Mouse (Mus musculus): ENCODE data around the gene Ccdc24. TPM values are rescaled to one million over a fixed set of nuclear protein-coding genes. Genes with fewer than 3 reads are reported as not detected.

Ccdc24 gene
- polyA plus RNA-seq, 1 experiment: 15.4 TPM

GRCm38 (mm10) chr4:117850176-117850575 is 22.2 kb downstream of the Ccdc24 start:
- no peak overlapping the region for H3K4me3 ChIP-seq (replicated peaks; ENCODE audit: extremely low read depth, low read depth, low read length)
- WGBS: 80% methylated on average over 7 of the region's 7 CpGs
- DNase-seq: no peak
- H3K4me1 ChIP-seq (ENCODE audit: control insufficient read depth, insufficient read depth, low read length): no peaks in the 10 kb centered on the region
- TF ChIP-seq CTCF (IDR thresholded peaks at IDR 0.05; ENCODE audit: insufficient read depth, low read length): no peak

- 88% methylated on average over 5 of the region's 5 CpGs for WGBS
- TF ChIP-seq CTCF (IDR thresholded peaks at IDR 0.05; ENCODE audit: insufficient read depth, low read length) (no peak), POLR2A (IDR thresholded peaks at IDR 0.05; ENCODE audit: borderline replicate concordance, extremely low read depth, low read depth, low read length) (no peak)
- Histone ChIP-seq H3K4me3 (replicated peaks; ENCODE audit: extremely low read depth, low read depth, low read length) (no peak overlapping the region), H3K4me1 (ENCODE audit: control insufficient read depth, insufficient read depth, low read length) (no peaks in the 10 kb centered on the region)
- no peak for DNase-seq
Measured at GRCm38 (mm10) chr4:117849506-117849905, 22.9 kb downstream of the Ccdc24 start.

GRCm38 (mm10) chr4:117849063-117849462 is 23.3 kb downstream of the Ccdc24 start:
- 59% methylated on average over 17 of the region's 17 CpGs for WGBS
- TF ChIP-seq CTCF (IDR thresholded peaks at IDR 0.05; ENCODE audit: insufficient read depth, low read length) (no peak), POLR2A (IDR thresholded peaks at IDR 0.05; ENCODE audit: borderline replicate concordance, extremely low read depth, low read depth, low read length) (no peak)

GRCm38 (mm10) chr4:117847011-117847410 is 25.3 kb downstream of the Ccdc24 start:
- no peak overlapping the region for H3K4me3 ChIP-seq (replicated peaks; ENCODE audit: extremely low read depth, low read depth, low read length)
- H3K4me1 ChIP-seq (ENCODE audit: control insufficient read depth, insufficient read depth, low read length): no peaks in the 10 kb centered on the region
- 44% methylated on average over 2 of the region's 2 CpGs for WGBS
- no peak for DNase-seq
- TF ChIP-seq POLR2A (IDR thresholded peaks at IDR 0.05; ENCODE audit: borderline replicate concordance, extremely low read depth, low read depth, low read length): no peak
- TF ChIP-seq CTCF (IDR thresholded peaks at IDR 0.05; ENCODE audit: insufficient read depth, low read length): no peak

More at GRCm38 (mm10) chr4:117849063-117849462, 23.3 kb downstream of the Ccdc24 start:
- H3K4me3 ChIP-seq (replicated peaks; ENCODE audit: extremely low read depth, low read depth, low read length): no peak overlapping the region
- DNase-seq: no peak
- H3K4me1 ChIP-seq (ENCODE audit: control insufficient read depth, insufficient read depth, low read length): no peaks in the 10 kb centered on the region

- no peak for DNase-seq
- no peaks in the 10 kb centered on the region for H3K4me1 ChIP-seq (ENCODE audit: control insufficient read depth, insufficient read depth, low read length)
- no peak overlapping the region for H3K4me3 ChIP-seq (replicated peaks; ENCODE audit: extremely low read depth, low read depth, low read length)
- TF ChIP-seq CTCF (IDR thresholded peaks at IDR 0.05; ENCODE audit: insufficient read depth, low read length) (no peak), POLR2A (IDR thresholded peaks at IDR 0.05; ENCODE audit: borderline replicate concordance, extremely low read depth, low read depth, low read length) (no peak)
- WGBS: 97% methylated on average over 4 of the region's 4 CpGs
Measured at GRCm38 (mm10) chr4:117846261-117846660, 26.1 kb downstream of the Ccdc24 start.

GRCm38 (mm10) chr4:117845316-117845715 is 27.0 kb downstream of the Ccdc24 start:
- DNase-seq: no peak
- no peak overlapping the region for H3K4me3 ChIP-seq (replicated peaks; ENCODE audit: extremely low read depth, low read depth, low read length)
- 83% methylated on average over 11 of the region's 11 CpGs for WGBS
- peaks cover 3% of the 10 kb centered on the region; the same call in 1 of the 2 replicates for H3K4me1 ChIP-seq (ENCODE audit: control insufficient read depth, insufficient read depth, low read length)
- no peak for TF ChIP-seq POLR2A (IDR thresholded peaks at IDR 0.05; ENCODE audit: borderline replicate concordance, extremely low read depth, low read depth, low read length)
- TF ChIP-seq CTCF (IDR thresholded peaks at IDR 0.05; ENCODE audit: insufficient read depth, low read length): no peak

GRCm38 (mm10) chr4:117844467-117844866 is 27.9 kb downstream of the Ccdc24 start:
- Histone ChIP-seq H3K4me1 (ENCODE audit: control insufficient read depth, insufficient read depth, low read length) (peaks cover 3% of the 10 kb centered on the region; the same call in 1 of the 2 replicates), H3K4me3 (replicated peaks; ENCODE audit: extremely low read depth, low read depth, low read length) (no peak overlapping the region)
- DNase-seq: no peak
- 73% methylated on average over 5 of the region's 5 CpGs for WGBS
- TF ChIP-seq POLR2A (IDR thresholded peaks at IDR 0.05; ENCODE audit: borderline replicate concordance, extremely low read depth, low read depth, low read length) (no peak), CTCF (IDR thresholded peaks at IDR 0.05; ENCODE audit: insufficient read depth, low read length) (no peak)

GRCm38 (mm10) chr4:117843101-117843500 is 29.3 kb downstream of the Ccdc24 start:
- H3K4me1 ChIP-seq (ENCODE audit: control insufficient read depth, insufficient read depth, low read length): peaks cover 3% of the 10 kb centered on the region; the same call in 1 of the 2 replicates
- no peak for DNase-seq
- H3K4me3 ChIP-seq (replicated peaks; ENCODE audit: extremely low read depth, low read depth, low read length): no peak overlapping the region
- no peak for TF ChIP-seq CTCF (IDR thresholded peaks at IDR 0.05; ENCODE audit: insufficient read depth, low read length)
- TF ChIP-seq POLR2A (IDR thresholded peaks at IDR 0.05; ENCODE audit: borderline replicate concordance, extremely low read depth, low read depth, low read length): no peak
- 91% methylated on average over 5 of the region's 5 CpGs for WGBS

- DNase-seq: no peak
- WGBS: 59% methylated on average over 3 of the region's 3 CpGs
Measured at GRCm38 (mm10) chr4:117841566-117841965, 30.8 kb downstream of the Ccdc24 start.

GRCm38 (mm10) chr4:117840821-117841220 is 31.5 kb downstream of the Ccdc24 start:
- peaks cover 8% of the 10 kb centered on the region for H3K4me1 ChIP-seq (ENCODE audit: control insufficient read depth, insufficient read depth, low read length)
- no peak for TF ChIP-seq POLR2A (IDR thresholded peaks at IDR 0.05; ENCODE audit: borderline replicate concordance, extremely low read depth, low read depth, low read length)
- no peak for TF ChIP-seq CTCF (IDR thresholded peaks at IDR 0.05; ENCODE audit: insufficient read depth, low read length)
- 76% methylated on average over 5 of the region's 5 CpGs for WGBS
- H3K4me3 ChIP-seq (replicated peaks; ENCODE audit: extremely low read depth, low read depth, low read length): no peak overlapping the region
- peak; percentile 24 for DNase-seq

More at GRCm38 (mm10) chr4:117841566-117841965, 30.8 kb downstream of the Ccdc24 start:
- no peak overlapping the region for H3K4me3 ChIP-seq (replicated peaks; ENCODE audit: extremely low read depth, low read depth, low read length)
- TF ChIP-seq POLR2A (IDR thresholded peaks at IDR 0.05; ENCODE audit: borderline replicate concordance, extremely low read depth, low read depth, low read length) (no peak), CTCF (IDR thresholded peaks at IDR 0.05; ENCODE audit: insufficient read depth, low read length) (no peak)
- H3K4me1 ChIP-seq (ENCODE audit: control insufficient read depth, insufficient read depth, low read length): peaks cover 8% of the 10 kb centered on the region
